Comparison of ENCODE assay signal across 8 mouse cellular contexts in the genomic region with DNA sequence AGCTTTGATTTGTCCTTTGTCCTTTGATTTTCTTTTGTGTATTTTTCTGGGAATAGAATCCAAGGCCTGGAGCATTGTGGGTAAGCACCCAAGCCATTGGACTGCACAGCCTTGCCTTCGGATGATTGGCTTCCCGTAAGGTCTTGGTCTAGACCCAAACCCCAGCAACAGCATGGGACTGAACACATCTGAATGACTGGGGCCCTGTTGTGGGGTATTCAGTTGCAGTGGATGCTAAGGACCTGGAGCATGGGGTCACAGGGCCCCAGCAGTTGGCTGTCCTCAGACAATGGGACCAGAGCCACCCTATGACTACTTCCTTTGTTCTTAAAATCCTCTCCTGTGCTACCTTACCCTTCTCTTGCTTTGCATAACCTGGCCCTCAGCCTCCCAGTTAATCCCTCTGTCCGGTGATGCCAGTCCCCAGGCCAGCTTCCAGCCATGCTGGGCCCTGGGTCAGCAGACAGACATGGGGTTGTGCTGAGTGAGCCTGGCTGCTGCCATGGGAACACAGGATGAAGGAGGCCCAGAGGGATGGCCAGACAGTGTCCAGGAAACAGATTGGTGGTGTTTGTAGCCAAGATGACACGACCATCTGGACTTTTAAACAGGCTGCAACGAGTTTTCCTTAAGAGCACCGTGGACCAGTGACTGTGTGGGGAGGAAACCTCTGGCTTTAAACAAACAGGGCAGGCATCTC. TPM values are rescaled to one million over a fixed set of nuclear protein-coding genes. Genes with fewer than 3 reads are reported as not detected.
DNase-seq lines count a peak whose midpoint lies in the region; ATAC-seq and TF ChIP-seq lines count a peak whose summit lies in the region.

No protein-coding gene starts in this region.

- DNase-seq in lung, postnatal 36 days = no peak
- DNase-seq in gastrocnemius, postnatal 14 days = peak; percentile 76
- DNase-seq in hindbrain, postnatal 0 days (ENCODE audit: low spot score) = peak; percentile 78
- no peak for DNase-seq in stomach, postnatal 0 days (ENCODE audit: low spot score)
- no peak for DNase-seq in T-cell, adult 2 months (ENCODE audit: low spot score)
- DNase-seq in left cerebral cortex, adult 9 months (ENCODE audit: low spot score in 2 of 2) = no peak
- no peak for DNase-seq in urinary bladder, postnatal 14 days (ENCODE audit: low spot score)

- no peaks in the 10 kb centered on the region for H3K27me3 ChIP-seq in lung, embryonic 16.5 days (ENCODE audit: control insufficient read depth, insufficient read depth, low read depth, low read length)
- H3K27me3 ChIP-seq in hindbrain, postnatal 0 days (ENCODE audit: insufficient read depth, low read length) = no peaks in the 10 kb centered on the region
- H3K27me3 ChIP-seq in stomach, postnatal 0 days (ENCODE audit: control insufficient read depth, insufficient read depth, low read length) = no peaks in the 10 kb centered on the region

- no peak overlapping the region for H3K4me2 ChIP-seq in lung, embryonic 16.5 days (ENCODE audit: low read depth, low read length)
- H3K4me2 ChIP-seq in hindbrain, postnatal 0 days (ENCODE audit: low read depth, low read length) = no peak overlapping the region
- no peak overlapping the region for H3K4me2 ChIP-seq in stomach, postnatal 0 days (replicated peaks; ENCODE audit: low read depth)

- H3K9me3 ChIP-seq in lung, embryonic 16.5 days (ENCODE audit: control insufficient read depth, low read length) = no peaks in the 10 kb centered on the region
- H3K9me3 ChIP-seq in hindbrain, postnatal 0 days (ENCODE audit: low read length) = no peaks in the 10 kb centered on the region
- no peaks in the 10 kb centered on the region for H3K9me3 ChIP-seq in stomach, postnatal 0 days (ENCODE audit: control insufficient read depth, low read length)

- no peak overlapping the region for H3K27ac ChIP-seq in lung, embryonic 16.5 days (ENCODE audit: low read length)
- peak overlapping the region; percentile 74 for H3K27ac ChIP-seq in hindbrain, postnatal 0 days
- H3K27ac ChIP-seq in stomach, postnatal 0 days (replicated peaks) = peak overlapping the region; percentile 24; the same call in 1 of the 2 replicates

- TF ChIP-seq CTCF in hindbrain, postnatal 0 days (IDR thresholded peaks at IDR 0.05; ENCODE audit: low read depth) = no peak
- TF ChIP-seq CTCF in stomach, postnatal 0 days (IDR thresholded peaks at IDR 0.05; ENCODE audit: low read depth) = no peak

- peaks cover 4% of the 10 kb centered on the region; the same call in 1 of the 2 replicates for H3K36me3 ChIP-seq in lung, embryonic 16.5 days (ENCODE audit: control insufficient read depth, insufficient read depth, low read length)
- peaks cover 11% of the 10 kb centered on the region; the same call in 1 of the 2 replicates for H3K36me3 ChIP-seq in hindbrain, postnatal 0 days (ENCODE audit: insufficient read depth, low read length)
- no peaks in the 10 kb centered on the region; the same call in 1 of the 2 replicates for H3K36me3 ChIP-seq in stomach, postnatal 0 days (ENCODE audit: control insufficient read depth, insufficient read depth, low read length)

- TF ChIP-seq EP300 in stomach, postnatal 0 days (optimal IDR thresholded peaks at IDR 0.05) = no peak

- peak; percentile 51; the same call in 1 of the 2 replicates for ATAC-seq in lung, embryonic 16.5 days (ENCODE audit: low read depth)
- peak; percentile 89 for ATAC-seq in hindbrain, postnatal 0 days
- ATAC-seq in stomach, postnatal 0 days (ENCODE audit: low FRiP score, low TSS enrichment) = peak; percentile 38; the same call in 1 of the 2 replicates

- H3K9ac ChIP-seq in lung, embryonic 16.5 days (ENCODE audit: low read length) = no peak overlapping the region
- no peak overlapping the region for H3K9ac ChIP-seq in hindbrain, postnatal 0 days (replicated peaks; ENCODE audit: low read length)
- no peak overlapping the region for H3K9ac ChIP-seq in stomach, postnatal 0 days (ENCODE audit: low read length)

- H3K4me1 ChIP-seq in lung, embryonic 16.5 days (replicated peaks; ENCODE audit: control insufficient read depth, insufficient read depth, low read length) = no peaks in the 10 kb centered on the region
- 0 out of 2 replicates have a peak, but pooled peaks cover 7% of the 10 kb centered on the region for H3K4me1 ChIP-seq in hindbrain, postnatal 0 days (ENCODE audit: insufficient read depth, low read length)
- no peaks in the 10 kb centered on the region for H3K4me1 ChIP-seq in stomach, postnatal 0 days (replicated peaks; ENCODE audit: control insufficient read depth, insufficient read depth)

- H3K4me3 ChIP-seq in lung, embryonic 16.5 days (ENCODE audit: low read length) = no peak overlapping the region
- H3K4me3 ChIP-seq in hindbrain, postnatal 0 days (ENCODE audit: low read length) = no peak overlapping the region
- no peak overlapping the region for H3K4me3 ChIP-seq in stomach, postnatal 0 days (ENCODE audit: low read depth, low read length)

- WGBS in lung, embryonic 16.5 days = 62% methylated on average over 6 of the region's 6 CpGs
- 20% methylated on average over 6 of the region's 6 CpGs for WGBS in hindbrain, postnatal 0 days
- WGBS in stomach, postnatal 0 days = 68% methylated on average over 6 of the region's 6 CpGs

- intact Hi-C loops in gastrocnemius, postnatal 14 days (cut with DNase I; ENCODE audit: low total_unique reads) = no loop called here

RNA-seq across cellular contexts. Expression of a gene that starts 11.7 kb away (rescaled TPM):
- polyA plus RNA-seq in lung, embryonic 16.5 days (2015; fragmentation: Nextera tagmentation; extraction: Ambion mirVana) = 45.7 and 47.0 TPM in 2 replicates
- 10 to 100 TPM; 34.2 to 35.6 TPM for total RNA-seq in gastrocnemius, postnatal 14 days (2021)
- total RNA-seq in hindbrain, postnatal 0 days (2014; rRNA removed) = 23.6 and 28.1 TPM in 2 replicates
- polyA plus RNA-seq in hindbrain, postnatal 0 days (2015; fragmentation: Nextera tagmentation; extraction: Ambion mirVana) = 60.3 and 63.9 TPM in 2 replicates
- 41.8 and 42.8 TPM in 2 replicates for polyA plus RNA-seq in stomach, postnatal 0 days (2015; fragmentation: Nextera tagmentation; extraction: Ambion mirVana)

RNA-seq across cellular contexts. Expression of a gene that starts 11.7 kb away (rescaled TPM):
- polyA plus RNA-seq in lung, embryonic 16.5 days (2015; fragmentation: Nextera tagmentation; extraction: Ambion mirVana) = 50.2 and 50.7 TPM in 2 replicates
- total RNA-seq in gastrocnemius, postnatal 14 days (2021) = 10 to 100 TPM; 14.9 to 17.2 TPM
- 21.1 and 22.7 TPM in 2 replicates for total RNA-seq in hindbrain, postnatal 0 days (2014; rRNA removed)
- 60.1 and 64.3 TPM in 2 replicates for polyA plus RNA-seq in hindbrain, postnatal 0 days (2015; fragmentation: Nextera tagmentation; extraction: Ambion mirVana)
- 34.9 and 36.9 TPM in 2 replicates for polyA plus RNA-seq in stomach, postnatal 0 days (2015; fragmentation: Nextera tagmentation; extraction: Ambion mirVana)

RNA-seq across cellular contexts. Expression of a gene that starts 33.9 kb away (rescaled TPM):
- 82.4 and 86.9 TPM in 2 replicates for polyA plus RNA-seq in lung, embryonic 16.5 days (2015; fragmentation: Nextera tagmentation; extraction: Ambion mirVana)
- total RNA-seq in gastrocnemius, postnatal 14 days (2021) = 10 to 100 TPM; 53.4 to 62.2 TPM
- total RNA-seq in hindbrain, postnatal 0 days (2014; rRNA removed) = 421 and 496 TPM in 2 replicates
- polyA plus RNA-seq in hindbrain, postnatal 0 days (2015; fragmentation: Nextera tagmentation; extraction: Ambion mirVana) = 583 and 600 TPM in 2 replicates
- 55.7 and 56.7 TPM in 2 replicates for polyA plus RNA-seq in stomach, postnatal 0 days (2015; fragmentation: Nextera tagmentation; extraction: Ambion mirVana)

RNA-seq across cellular contexts. Expression of a gene that starts 46.9 kb away (rescaled TPM):
- polyA plus RNA-seq in lung, embryonic 16.5 days (2015; fragmentation: Nextera tagmentation; extraction: Ambion mirVana) = 7.0 and 7.2 TPM in 2 replicates
- total RNA-seq in gastrocnemius, postnatal 14 days (2021) = 1 to 10 TPM; 2.7 to 4.7 TPM
- total RNA-seq in hindbrain, postnatal 0 days (2014; rRNA removed) = 29.7 and 32.7 TPM in 2 replicates
- 9.2 TPM in 2 replicates for polyA plus RNA-seq in hindbrain, postnatal 0 days (2015; fragmentation: Nextera tagmentation; extraction: Ambion mirVana)
- polyA plus RNA-seq in stomach, postnatal 0 days (2015; fragmentation: Nextera tagmentation; extraction: Ambion mirVana) = 7.4 and 8.5 TPM in 2 replicates

RNA-seq across cellular contexts. Expression of a gene that starts 52.6 kb away (rescaled TPM):
- polyA plus RNA-seq in lung, embryonic 16.5 days (2015; fragmentation: Nextera tagmentation; extraction: Ambion mirVana) = 210 and 218 TPM in 2 replicates
- 10 to 100 TPM; 19.8 to 32.6 TPM for total RNA-seq in gastrocnemius, postnatal 14 days (2021)
- 3,255 and 3,584 TPM in 2 replicates for total RNA-seq in hindbrain, postnatal 0 days (2014; rRNA removed)
- 2,405 and 2,624 TPM in 2 replicates for polyA plus RNA-seq in hindbrain, postnatal 0 days (2015; fragmentation: Nextera tagmentation; extraction: Ambion mirVana)
- 532 and 573 TPM in 2 replicates for polyA plus RNA-seq in stomach, postnatal 0 days (2015; fragmentation: Nextera tagmentation; extraction: Ambion mirVana)

Comparison
In these comparisons a context has a peak if more than half of its experiments do, and no peak if none do; other contexts are left out.
1. ATAC-seq: peak in every context shown above with its lines; median percentile 89 in hindbrain, postnatal 0 days; 51 in lung, embryonic 16.5 days; 38 in stomach, postnatal 0 days.
2. DNase-seq: peak in gastrocnemius, postnatal 14 days (single experiment) and hindbrain, postnatal 0 days (single experiment); none in lung, postnatal 36 days (single experiment), stomach, postnatal 0 days (single experiment), T-cell, adult 2 months (single experiment), left cerebral cortex, adult 9 months (0 of 2) and urinary bladder, postnatal 14 days (single experiment).